Mouse (Mus musculus): Measurements from ENCODE around the gene Atp5h. TPM values are rescaled to one million over a fixed set of nuclear protein-coding genes. Genes with fewer than 3 reads are reported as not detected.

Atp5h gene
- polyA plus RNA-seq, 1 experiment from 2014 or later = 942 TPM

DNA sequence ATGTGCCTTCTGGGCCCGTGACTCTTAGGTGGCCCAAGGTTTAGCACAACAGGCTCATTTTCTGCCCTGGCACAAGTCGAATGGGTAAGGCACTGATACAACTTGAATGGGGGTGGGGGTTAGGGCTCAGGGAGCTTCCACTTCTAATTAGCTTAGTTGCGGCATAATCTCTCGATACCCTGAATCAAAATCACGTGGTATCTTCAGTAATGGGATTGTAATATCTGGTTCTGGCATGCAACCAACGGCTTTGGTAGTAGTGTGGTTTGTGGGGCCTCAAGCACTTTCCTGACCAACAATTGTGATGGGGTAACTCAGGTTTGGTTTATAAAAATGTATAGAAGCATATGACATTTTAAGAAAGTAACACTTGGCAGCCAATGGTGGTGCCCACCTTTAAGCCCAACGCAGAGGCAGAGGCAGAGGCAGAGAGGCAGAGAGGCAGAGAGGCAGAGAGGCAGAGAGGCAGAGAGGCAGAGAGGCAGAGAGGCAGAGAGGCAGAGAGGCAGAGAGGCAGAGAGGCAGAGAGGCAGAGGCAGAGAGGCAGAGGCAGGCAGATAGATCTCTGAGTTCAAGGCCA is 32.6 kb upstream of the Atp5h start:
- Histone ChIP-seq H3K36me3 (no peaks in the 10 kb centered on the region), H3K4me3 (no peak overlapping the region), H3K27ac (no peak overlapping the region), H3K9me3 (no peaks in the 10 kb centered on the region), H3K27me3 (no peaks in the 10 kb centered on the region), H3K9ac (no peak overlapping the region), H3K4me1 (no peaks in the 10 kb centered on the region), H3K4me2 (replicated peaks) (no peak overlapping the region)
- no peak for ATAC-seq (ENCODE audit: low FRiP score, low read depth)
- 81% methylated on average over 7 of the region's 7 CpGs for WGBS

DNA sequence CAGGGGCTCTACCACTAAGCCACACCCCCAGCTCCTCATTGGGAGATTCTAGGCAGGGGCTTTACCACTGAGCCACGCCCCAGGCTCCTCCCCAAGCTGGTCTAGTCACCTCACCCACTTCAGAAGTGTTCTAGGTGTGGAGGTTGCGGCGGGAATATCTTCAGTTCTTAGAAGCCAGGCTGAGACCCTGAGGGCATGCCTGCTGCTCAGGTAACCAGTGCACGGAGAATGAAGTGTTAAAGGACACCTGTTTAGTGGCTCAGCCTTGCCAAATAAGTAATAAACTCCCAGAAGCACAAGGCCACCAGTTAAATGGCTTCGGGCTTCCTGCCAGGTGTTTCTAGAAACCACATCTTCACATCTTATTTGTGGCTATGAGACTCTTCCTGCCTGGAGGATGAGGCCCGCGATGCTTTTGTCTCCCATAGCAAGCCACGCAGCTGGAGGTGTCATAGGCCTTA is 32.0 kb upstream of the Atp5h start:
- Histone ChIP-seq H3K27me3 (no peaks in the 10 kb centered on the region), H3K9ac (no peak overlapping the region), H3K27ac (no peak overlapping the region), H3K9me3 (no peaks in the 10 kb centered on the region), H3K4me1 (peaks cover 2% of the 10 kb centered on the region; the same call in 1 of the 2 replicates), H3K4me3 (no peak overlapping the region), H3K36me3 (no peaks in the 10 kb centered on the region), H3K4me2 (replicated peaks) (no peak overlapping the region)
- 75% methylated on average over 8 of the region's 8 CpGs for WGBS
- ATAC-seq (ENCODE audit: low FRiP score, low read depth) = no peak

DNA sequence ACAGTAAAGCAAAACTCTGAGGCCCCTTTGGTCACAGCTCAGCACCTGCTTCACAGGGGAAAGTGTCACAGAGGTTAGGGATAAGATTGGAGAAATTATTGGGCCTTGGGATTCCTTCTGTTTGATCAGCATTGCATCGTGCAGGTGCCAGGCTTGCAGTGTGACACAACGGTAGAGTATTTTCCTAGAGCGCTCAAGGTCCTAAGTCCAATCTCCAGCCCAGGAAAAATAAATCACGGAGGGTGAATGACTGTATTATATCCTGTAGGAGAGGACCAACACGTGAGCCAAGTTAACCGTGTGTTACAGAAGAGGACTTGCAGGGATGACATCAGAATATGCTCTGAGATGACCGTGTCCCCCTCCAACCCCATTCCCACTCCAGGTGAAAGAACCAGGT is 30.4 kb upstream of the Atp5h start:
- ATAC-seq (ENCODE audit: low FRiP score, low read depth) = no peak
- no peak overlapping the region for H3K4me2 ChIP-seq (replicated peaks)
- H3K9ac ChIP-seq = no peak overlapping the region
- H3K9me3 ChIP-seq = no peaks in the 10 kb centered on the region
- 89% methylated on average over 7 of the region's 7 CpGs for WGBS
- H3K36me3 ChIP-seq = no peaks in the 10 kb centered on the region
- no peak overlapping the region for H3K27ac ChIP-seq
- peaks cover 4% of the 10 kb centered on the region; the same call in 1 of the 2 replicates for H3K4me1 ChIP-seq
- H3K27me3 ChIP-seq = no peaks in the 10 kb centered on the region
- H3K4me3 ChIP-seq = no peak overlapping the region

DNA sequence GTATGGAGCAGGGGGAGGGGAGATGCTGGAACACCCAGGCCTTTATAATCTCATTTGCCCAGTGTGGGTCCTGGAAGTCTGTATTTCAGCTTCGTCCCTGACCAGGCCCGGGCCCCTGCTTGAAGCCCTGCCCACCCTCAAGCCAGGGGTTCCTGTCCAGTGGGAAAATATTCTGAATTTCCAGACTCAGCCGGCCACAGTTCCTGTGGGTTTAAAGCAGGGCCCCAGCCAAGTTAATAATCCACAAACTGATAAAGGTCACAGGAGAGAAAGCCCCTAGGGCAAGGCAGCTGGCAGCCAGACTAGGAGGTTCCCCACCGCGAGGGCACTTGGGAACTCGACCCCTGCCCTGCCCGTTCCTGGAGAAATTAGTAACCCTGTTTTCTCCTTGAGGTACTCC is 29.2 kb upstream of the Atp5h start:
- H3K4me1 ChIP-seq = peaks cover 4% of the 10 kb centered on the region; the same call in 1 of the 2 replicates
- 31% methylated on average over 7 of the region's 7 CpGs for WGBS
- no peaks in the 10 kb centered on the region for H3K9me3 ChIP-seq
- no peak overlapping the region for H3K27ac ChIP-seq
- no peak overlapping the region for H3K4me2 ChIP-seq (replicated peaks)
- no peak overlapping the region for H3K9ac ChIP-seq
- no peaks in the 10 kb centered on the region for H3K36me3 ChIP-seq
- no peak overlapping the region for H3K4me3 ChIP-seq
- no peaks in the 10 kb centered on the region for H3K27me3 ChIP-seq
- ATAC-seq (ENCODE audit: low FRiP score, low read depth) = no peak

DNA sequence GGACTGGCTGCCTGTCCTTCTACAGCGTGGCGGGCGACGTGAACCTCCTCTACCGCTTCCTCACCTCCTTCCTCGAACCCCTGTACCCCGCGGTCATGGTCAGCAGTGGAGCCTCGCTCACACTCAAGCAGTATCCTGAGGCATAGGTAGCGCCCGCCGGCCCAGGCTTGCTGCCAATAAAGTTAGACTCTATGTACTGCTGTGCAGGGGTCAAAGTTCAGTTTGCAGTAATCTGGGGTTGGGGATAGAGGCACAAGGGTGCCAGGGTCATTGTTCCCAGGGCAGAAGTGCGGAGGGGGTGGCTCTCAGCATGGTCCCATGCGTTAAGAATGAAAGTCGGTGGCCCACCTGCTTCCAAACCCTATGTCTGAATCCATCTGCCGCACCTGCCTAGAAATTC is 28.3 kb upstream of the Atp5h start:
- no peak overlapping the region for H3K4me2 ChIP-seq (replicated peaks)
- ATAC-seq (ENCODE audit: low FRiP score, low read depth) = no peak
- no peak overlapping the region for H3K9ac ChIP-seq
- WGBS = 84% methylated on average over 16 of the region's 16 CpGs
- H3K36me3 ChIP-seq = no peaks in the 10 kb centered on the region
- no peak overlapping the region for H3K27ac ChIP-seq
- no peak overlapping the region for H3K4me3 ChIP-seq
- H3K27me3 ChIP-seq = no peaks in the 10 kb centered on the region
- H3K4me1 ChIP-seq = peaks cover 4% of the 10 kb centered on the region; the same call in 1 of the 2 replicates
- H3K9me3 ChIP-seq = no peaks in the 10 kb centered on the region

DNA sequence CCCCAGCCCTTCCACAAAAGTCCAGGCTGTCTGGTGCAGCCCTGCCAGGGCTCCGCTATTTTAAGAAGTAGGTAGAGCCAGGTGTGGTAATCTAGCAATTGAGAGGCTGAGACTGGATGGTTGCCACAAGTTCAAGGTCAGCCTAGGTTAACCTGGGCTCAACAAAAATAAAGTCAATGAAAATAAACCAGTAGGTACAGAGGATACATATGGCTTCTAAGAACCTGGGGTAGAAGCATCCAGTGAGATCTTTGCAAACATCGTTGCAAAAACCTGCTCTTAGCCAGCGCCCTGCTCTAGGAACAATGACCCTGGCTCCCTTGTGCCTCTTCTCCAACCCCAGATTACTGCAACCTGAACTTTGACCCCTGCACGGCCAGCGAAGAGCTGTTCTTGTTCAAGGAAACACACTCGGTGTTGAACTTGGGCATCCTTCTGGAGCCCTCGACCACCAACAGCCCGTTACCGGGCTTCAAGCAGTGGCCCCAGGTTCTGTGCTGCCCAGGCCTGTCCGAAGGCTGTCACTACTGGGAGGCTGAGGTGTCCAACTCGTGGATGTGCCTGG is 27.6 kb upstream of the Atp5h start:
- WGBS = 85% methylated on average over 11 of the region's 11 CpGs
- no peaks in the 10 kb centered on the region for H3K36me3 ChIP-seq
- no peak for ATAC-seq (ENCODE audit: low FRiP score, low read depth)
- H3K27me3 ChIP-seq = no peaks in the 10 kb centered on the region
- no peak overlapping the region for H3K27ac ChIP-seq
- no peaks in the 10 kb centered on the region for H3K9me3 ChIP-seq
- H3K9ac ChIP-seq = no peak overlapping the region
- H3K4me1 ChIP-seq = peaks cover 4% of the 10 kb centered on the region; the same call in 1 of the 2 replicates
- H3K4me2 ChIP-seq (replicated peaks) = no peak overlapping the region
- no peak overlapping the region for H3K4me3 ChIP-seq

DNA sequence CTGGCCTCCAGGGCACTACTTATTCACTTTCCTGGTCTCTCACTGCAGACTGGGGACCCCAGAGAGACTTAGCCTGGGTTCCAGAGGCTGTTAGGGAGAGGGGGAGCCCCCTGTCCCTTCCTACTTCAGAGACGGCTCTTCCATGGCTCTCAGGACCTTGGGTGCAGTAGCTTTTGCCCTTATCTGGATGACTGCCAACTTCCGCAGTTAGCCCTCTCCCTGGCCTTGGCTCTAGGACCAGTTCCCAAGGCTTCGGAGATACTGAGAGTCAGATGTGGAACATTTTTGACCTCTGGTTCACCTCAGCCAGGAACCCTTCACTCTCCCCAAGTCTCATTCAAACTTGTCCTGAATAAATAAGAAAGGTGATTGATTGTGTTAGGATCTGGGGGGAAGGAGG is 27.1 kb upstream of the Atp5h start:
- Histone ChIP-seq H3K9me3 (no peaks in the 10 kb centered on the region), H3K4me3 (no peak overlapping the region), H3K27ac (no peak overlapping the region), H3K4me1 (peaks cover 4% of the 10 kb centered on the region; the same call in 1 of the 2 replicates), H3K27me3 (no peaks in the 10 kb centered on the region), H3K36me3 (no peaks in the 10 kb centered on the region), H3K4me2 (replicated peaks) (no peak overlapping the region), H3K9ac (no peak overlapping the region)
- WGBS = 70% methylated on average over 3 of the region's 3 CpGs
- ATAC-seq (ENCODE audit: low FRiP score, low read depth) = no peak

DNA sequence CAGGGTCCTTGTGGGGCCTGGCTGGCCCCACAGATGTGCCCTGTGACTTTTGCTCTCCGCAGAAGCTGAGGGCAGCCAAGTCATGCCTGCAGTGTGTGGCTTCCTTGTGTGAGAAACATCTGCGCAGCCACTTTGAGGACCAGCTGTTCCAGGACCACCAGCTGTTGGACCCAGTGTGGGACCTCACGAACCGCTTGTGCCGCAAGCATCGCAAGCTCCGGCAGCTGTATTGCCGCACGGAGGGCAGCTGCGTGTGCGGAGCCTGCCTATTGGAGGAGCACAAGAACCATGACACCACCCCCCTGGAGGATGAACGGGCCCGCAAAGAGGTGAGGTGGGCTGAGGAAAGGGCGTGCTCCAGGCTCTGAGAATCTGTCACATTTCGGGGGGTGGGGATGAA is 21.7 kb upstream of the Atp5h start:
- Histone ChIP-seq H3K36me3 (no peaks in the 10 kb centered on the region), H3K4me1 (no peaks in the 10 kb centered on the region), H3K9ac (no peak overlapping the region), H3K27me3 (no peaks in the 10 kb centered on the region), H3K4me3 (no peak overlapping the region), H3K4me2 (replicated peaks) (peak overlapping the region; percentile 16; the same call in 1 of the 2 replicates), H3K27ac (no peak overlapping the region), H3K9me3 (peaks cover 4% of the 10 kb centered on the region; the same call in 1 of the 2 replicates)
- WGBS = 40% methylated on average over 15 of the region's 15 CpGs
- ATAC-seq (ENCODE audit: low FRiP score, low read depth) = no peak

DNA sequence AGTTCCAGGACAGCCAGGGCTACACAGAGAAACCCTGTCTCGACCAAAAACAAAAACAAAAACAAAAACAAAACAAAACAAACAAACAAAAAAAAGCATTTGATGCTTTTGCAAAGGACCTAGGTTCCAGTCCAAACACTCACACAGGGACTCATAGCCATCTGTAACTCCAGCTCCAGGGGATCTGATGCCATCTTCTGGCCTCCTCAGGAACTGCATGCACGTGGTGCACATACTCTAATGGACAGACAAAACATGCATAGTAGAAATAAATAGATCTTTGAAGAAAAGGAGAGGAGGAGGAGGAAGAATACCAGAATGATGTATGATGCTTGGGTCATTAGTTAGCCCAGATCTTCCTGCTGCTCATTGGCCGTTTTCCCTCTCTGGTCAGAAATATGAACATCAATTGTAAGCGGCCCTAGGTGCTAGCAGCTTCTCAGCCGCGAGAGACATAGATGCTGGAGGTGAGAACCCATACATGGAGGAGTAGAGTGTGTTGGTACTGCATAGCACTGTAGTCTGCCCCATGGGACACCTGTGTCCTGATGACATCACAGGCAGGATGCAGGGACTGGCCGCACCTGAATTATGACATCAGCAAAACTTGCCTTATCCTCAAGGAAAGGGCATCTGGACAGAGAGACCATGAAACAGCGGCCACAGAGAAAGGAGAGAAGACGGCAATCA is 20.3 kb upstream of the Atp5h start, which contains the start of gene Trim80:
Trim80 (plus strand) TSS at position 640 of the 690 bp plus-strand sequence.
- Histone ChIP-seq H3K36me3 (no peaks in the 10 kb centered on the region), H3K9ac (no peak within 1 kb of the TSS), H3K9me3 (peaks cover 4% of the 10 kb centered on the region; the same call in 1 of the 2 replicates), H3K4me2 (replicated peaks) (peak within 1 kb of the TSS; percentile 16; the same call in 1 of the 2 replicates), H3K27me3 (no peaks in the 10 kb centered on the region), H3K4me3 (no peak within 1 kb of the TSS), H3K4me1 (peaks cover 11% of the 10 kb centered on the region), H3K27ac (no peak within 1 kb of the TSS)
- WGBS = 93% methylated on average over 9 of the region's 9 CpGs
- no peak for ATAC-seq (ENCODE audit: low FRiP score, low read depth)

DNA sequence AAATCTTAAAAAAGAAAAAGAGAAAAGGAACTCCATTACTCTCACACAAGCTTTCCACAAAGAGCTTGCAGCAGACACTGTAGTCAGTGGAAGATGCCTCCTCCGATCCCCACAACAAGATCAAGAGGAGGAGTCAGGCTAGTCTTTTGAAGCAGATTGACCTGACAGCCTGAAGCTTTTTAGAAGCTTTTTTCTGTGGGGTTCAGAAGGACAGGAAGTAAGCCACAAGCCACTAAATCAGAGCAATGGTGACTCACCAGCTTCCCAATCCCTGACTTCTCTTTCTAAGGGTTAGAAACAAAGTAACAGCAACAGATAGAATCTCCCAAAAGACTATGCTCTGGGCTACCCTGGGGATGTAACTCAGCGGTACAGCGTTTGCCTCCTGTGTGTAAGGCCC is 19.6 kb upstream of the Atp5h start:
- H3K4me1 ChIP-seq = peaks cover 11% of the 10 kb centered on the region
- ATAC-seq (ENCODE audit: low FRiP score, low read depth) = no peak
- peaks cover 4% of the 10 kb centered on the region; the same call in 1 of the 2 replicates for H3K9me3 ChIP-seq
- H3K27me3 ChIP-seq = no peaks in the 10 kb centered on the region
- no peak overlapping the region for H3K4me3 ChIP-seq
- 89% methylated on average over 3 of the region's 3 CpGs for WGBS
- H3K4me2 ChIP-seq (replicated peaks) = no peak overlapping the region
- H3K9ac ChIP-seq = no peak overlapping the region
- H3K36me3 ChIP-seq = no peaks in the 10 kb centered on the region
- H3K27ac ChIP-seq = no peak overlapping the region

DNA sequence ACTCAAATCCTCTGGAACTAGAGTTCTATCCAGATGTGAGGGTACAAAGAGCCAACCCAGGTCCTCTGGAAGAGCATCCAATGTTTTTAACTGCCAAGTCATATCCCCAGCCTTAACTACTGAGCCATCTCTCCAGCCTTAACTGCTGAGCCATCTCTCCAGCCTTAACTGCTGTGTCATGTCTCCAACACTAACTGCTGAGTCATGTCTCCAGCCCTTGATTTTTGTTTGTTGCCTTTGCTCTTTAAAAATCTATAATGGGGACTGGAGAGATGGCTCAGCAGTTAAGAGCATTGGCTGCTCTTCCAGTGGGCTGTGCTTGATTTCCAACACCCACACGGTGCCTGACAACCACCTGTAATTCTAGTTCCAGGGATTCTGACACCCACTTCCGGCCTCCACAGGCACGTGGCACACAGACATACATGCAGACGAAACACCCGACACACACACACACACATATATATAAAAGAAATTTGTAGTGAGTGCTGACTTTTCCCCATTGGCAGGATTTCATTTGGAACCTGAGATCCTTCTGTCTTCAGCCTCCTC is 17.9 kb upstream of the Atp5h start:
- Histone ChIP-seq H3K27ac (no peak overlapping the region), H3K9ac (no peak overlapping the region), H3K27me3 (no peaks in the 10 kb centered on the region), H3K9me3 (peaks cover 4% of the 10 kb centered on the region; the same call in 1 of the 2 replicates), H3K4me1 (peaks cover 11% of the 10 kb centered on the region), H3K4me2 (replicated peaks) (no peak overlapping the region), H3K4me3 (no peak overlapping the region), H3K36me3 (peaks cover 4% of the 10 kb centered on the region)
- 67% methylated on average over 5 of the region's 5 CpGs for WGBS
- ATAC-seq (ENCODE audit: low FRiP score, low read depth) = no peak
